Mouse (Mus musculus) thymus, postnatal 10 days (tissue): ENCODE measurements at regions not wholly inside any gene's neighbourhood (a gene's known extent, or its start where the extent isn't known, plus 50 kb on each side); places are given as distances from the start of the nearest gene placed in this dataset.

Experiments used
- DNase-seq, 2 experiments: peaks; one replicate each; pipeline ENCODE4 v3.0.0; 2021; ENCODE audit warnings: low spot score in 2 of 2

DNA sequence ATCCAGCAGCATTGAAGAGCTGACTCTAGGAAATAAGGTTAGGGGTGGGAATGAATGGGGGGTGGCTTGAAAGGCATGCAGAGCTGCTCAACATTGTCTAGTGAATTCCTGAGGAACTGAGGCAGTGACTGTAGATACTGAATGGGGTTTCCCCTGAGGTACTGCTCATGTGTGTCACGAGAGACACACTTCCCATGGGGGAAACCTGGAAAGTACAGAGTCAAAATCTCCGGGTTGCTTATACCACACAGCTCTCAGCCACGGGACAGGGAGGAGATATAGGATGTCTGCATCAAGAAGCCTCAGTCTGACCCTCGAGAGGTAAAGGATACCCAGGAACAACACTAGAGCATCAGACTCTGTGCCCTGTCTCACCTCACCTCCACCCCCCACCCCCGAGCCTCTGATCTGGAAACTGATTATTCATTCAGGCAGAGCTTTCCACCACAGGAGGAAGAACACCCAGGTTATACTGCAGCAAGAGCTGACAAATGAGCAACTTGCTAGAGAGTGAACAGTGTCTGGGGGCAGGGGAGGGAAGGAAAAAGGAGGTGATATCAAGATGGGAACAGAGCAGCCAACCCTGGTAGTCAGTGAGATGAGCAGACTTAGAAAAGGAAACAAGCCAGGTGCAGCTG lies 102.3 kb upstream of the Nfe2l3 start:
- DNase-seq = no peak

DNA sequence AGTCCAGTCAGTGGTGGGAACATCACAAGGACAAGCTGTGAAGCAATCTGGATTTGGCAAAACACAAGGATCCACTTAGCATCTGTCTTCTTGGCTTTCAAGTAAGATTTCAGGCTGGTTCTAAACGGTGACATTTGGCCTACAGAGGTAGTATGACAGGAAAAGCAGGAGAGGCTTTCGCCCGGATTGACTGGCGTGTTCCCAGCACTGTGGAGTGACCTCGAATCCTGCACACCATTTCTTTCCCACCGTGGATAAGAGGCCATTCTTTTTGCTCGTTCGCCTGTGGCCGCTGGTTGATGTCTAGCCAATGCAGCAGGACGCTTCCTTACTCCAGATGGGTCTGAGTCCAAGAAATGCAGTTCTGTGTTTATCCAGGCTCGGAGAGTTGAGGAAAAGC lies 99.6 kb upstream of the Nfe2l3 start:
- no peak for DNase-seq

GRCm38 (mm10) chr6:51333722-51334360 lies 98.6 kb upstream of the Nfe2l3 start:
- DNase-seq = no peak

- DNase-seq = no peak
Observed at GRCm38 (mm10) chr6:51335314-51335713, 97.2 kb upstream of the Nfe2l3 start.

DNA sequence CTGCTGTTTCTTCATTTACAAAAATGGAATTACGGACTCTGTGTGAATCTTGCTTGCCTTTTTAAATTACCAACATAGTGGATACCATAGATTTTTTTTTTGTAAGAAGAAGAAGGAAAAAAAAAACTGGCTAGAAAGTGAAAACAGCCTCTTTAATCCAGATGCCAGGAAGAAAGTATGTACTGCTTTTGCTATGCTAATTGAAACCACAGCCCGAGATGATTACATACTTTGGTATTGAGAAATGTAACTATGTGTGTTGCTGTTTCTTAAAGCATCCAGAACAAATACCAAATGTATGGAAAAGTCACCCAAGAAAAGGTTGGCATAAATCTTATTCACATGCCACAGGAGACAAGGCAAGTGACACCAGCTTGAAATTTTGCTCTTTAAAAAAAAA lies 93.2 kb upstream of the Nfe2l3 start:
- DNase-seq = no peak

DNA sequence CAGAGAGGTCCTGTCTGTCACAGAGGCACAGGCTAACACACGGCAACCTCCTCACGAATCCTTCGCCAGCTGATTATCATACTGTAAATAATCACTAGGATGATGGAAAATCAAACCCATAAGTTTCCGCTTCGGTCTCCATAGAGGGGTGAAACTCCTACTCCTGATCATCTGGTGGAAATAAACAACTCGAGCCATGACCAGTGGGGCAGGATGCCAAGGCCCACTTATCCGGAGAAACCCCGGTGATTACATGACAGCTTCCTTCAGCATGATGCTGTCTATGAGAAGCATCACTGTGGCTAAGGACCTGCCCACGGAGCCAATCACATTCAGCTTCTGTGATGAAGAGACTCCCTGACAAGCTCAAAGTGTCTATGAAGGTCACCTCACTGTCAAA lies 84.7 kb upstream of the Nfe2l3 start:
- no peak for DNase-seq

- DNase-seq = no peak
Observed at GRCm38 (mm10) chr6:51349771-51350170, 82.7 kb upstream of the Nfe2l3 start.

DNA sequence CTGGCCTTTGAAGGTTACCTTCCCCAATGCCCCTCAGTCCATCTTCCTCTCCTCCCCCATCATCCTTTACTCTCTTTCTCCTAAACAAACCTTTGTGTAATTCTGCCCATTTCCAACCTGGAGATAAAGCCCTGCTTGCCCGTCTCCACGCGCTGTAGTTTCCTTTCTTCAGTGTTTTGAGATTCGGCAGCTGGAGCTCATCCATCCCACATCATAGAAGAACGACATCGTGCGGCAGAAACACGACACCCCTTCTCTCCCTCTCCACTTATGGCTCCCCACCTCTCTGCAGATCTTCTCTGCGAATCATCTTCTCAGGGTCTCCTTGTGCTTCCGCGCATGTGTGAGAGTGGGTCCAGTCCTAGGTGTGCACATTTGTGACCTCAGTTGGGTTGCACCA lies 77.4 kb upstream of the Nfe2l3 start:
- DNase-seq = no peak

DNA sequence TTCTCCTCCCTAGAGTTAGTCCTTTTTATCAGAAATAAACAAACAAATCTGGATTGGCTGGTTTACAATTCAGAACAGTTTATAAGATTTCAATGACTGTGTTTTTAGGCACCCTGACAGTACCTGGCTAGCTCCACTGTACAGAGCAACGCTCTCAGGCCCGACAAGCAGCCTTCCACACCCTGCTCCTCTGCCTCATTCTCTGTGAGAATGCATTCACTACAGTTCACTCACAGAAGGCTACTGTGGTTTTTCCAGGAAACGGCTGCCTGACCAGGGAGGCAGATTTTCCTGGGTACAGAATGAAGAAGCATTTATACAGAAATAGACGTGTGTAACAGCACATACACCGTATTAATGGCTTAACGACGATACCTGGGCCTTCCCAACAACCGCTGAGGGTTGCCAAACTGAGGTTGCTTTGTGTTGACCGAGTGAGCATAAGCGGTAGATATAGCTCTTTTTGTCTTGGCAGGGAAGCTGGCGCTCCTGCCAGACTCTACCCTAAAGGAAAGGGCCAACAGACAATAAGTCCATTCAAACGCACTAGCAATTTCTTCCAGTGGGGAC lies 70.8 kb upstream of the Nfe2l3 start:
- no peak for DNase-seq

- peak; percentile 84 to 89 for DNase-seq
Observed at GRCm38 (mm10) chr6:51362475-51363226, 69.8 kb upstream of the Nfe2l3 start.

DNA sequence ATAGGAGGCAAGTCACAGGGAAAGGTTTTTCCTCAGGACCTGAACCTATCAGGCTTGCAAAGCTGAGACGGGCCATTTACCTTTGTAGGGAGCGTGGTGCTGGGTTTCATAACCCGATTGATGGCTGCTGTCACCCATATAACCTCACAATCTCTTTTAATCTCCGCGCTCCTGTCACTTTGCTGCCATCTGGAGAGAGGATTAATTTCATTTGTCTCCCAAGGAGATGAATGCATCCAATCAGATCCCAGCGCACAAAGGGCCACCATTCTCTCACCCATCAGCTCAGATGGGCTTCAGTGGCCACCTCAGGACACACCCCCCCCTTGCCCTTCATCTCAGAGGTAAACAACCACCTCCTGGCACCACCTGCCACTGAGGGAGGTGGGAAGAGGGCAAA lies 67.7 kb upstream of the Nfe2l3 start:
- DNase-seq = no peak

DNA sequence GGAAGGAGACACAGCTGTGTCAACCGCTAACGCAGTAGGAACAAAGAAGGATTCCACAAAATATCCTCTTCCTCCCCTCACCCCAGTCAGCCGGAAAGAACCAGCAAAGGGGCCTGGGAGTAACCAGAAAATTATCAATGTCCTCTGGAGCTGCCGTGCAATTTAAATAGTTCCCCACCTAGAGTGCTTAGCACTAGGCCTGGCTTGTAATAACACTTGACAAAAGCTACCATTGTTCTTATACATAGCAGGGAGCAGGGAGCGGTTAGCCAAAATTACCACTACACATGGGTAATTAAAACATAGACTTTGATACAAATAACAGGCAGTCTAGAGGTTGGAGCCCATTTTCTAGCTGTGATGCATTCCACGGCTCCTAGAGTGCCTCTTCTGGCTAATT lies 62.7 kb upstream of the Nfe2l3 start:
- no peak for DNase-seq

DNA sequence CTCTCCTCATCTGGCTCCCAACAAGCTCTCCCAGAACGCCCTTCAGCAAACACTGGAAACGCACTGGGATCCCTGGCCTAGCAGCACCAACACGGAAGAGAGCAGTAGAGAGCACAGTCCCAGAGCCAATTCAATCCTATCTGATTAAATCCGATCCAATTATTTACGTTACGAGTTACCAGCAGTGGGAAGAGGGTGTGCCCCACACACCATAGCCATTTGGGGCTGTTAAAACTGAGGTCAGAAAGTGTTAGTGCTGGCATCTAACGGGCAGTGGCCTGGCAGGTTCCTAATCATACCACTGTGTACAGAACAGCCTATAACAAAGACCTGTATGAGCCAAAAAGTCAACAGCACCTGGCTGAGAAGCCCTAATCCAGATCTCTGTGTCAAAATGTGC lies 60.1 kb upstream of the Nfe2l3 start:
- DNase-seq = no peak

DNA sequence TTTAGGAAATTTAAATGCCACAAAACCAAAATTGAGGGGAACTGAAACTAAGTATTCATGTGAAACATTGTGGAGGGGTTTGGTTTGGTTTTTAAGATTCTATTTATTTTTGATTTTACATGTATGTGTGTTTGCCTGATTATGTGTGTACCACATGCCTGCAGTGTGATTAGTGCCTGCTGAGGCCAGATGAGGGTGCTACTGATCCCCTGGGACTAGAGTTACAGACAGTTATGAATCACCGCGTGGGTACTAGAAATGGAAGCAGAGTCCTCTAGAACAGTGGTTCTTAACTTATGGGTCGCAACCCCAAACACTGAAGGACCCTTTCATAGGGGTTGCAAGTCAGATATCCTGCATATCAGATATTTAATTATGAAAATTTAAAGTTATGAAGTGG lies 54.0 kb upstream of the Nfe2l3 start:
- peak in 1 of 2 experiments; percentile 16 for DNase-seq

DNA sequence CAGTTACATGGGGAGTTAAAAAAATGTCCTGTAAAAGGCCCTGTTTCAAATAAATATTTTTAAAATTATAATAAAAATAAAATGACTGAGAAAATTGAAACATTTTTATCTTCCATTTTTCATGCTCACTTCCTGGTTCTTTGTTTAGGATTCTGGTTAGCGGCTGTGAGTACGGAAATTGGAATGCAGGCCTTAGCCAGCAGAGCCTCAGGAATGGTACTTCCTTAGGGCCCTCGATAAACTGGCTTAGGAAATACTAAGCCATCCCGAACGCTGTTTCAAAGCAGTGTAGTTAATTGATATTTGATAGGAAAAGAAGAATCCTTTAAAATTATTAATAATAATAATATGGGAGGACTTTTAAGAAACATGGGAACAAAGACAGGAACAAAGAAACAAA lies 53.4 kb upstream of the Nfe2l3 start:
- DNase-seq = no peak

GRCm38 (mm10) chr6:51379560-51380274 lies 52.8 kb upstream of the Nfe2l3 start:
- DNase-seq = peak; percentile 69 to 78

DNA sequence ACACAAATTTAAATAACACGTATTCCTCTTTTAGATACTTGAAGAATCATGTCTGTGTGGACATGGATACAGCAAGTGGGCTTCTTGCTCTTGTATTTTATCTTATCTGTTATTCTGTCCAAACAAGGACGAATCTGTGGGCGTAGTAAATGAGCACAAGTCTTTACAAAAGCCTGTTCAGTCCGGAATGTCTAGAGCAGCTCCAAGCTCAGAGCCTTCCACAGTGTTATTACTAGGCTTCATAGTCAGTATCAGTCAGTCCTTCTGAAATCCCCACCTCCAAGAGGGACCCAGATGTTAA lies 52.2 kb upstream of the Nfe2l3 start:
- no peak for DNase-seq

DNA sequence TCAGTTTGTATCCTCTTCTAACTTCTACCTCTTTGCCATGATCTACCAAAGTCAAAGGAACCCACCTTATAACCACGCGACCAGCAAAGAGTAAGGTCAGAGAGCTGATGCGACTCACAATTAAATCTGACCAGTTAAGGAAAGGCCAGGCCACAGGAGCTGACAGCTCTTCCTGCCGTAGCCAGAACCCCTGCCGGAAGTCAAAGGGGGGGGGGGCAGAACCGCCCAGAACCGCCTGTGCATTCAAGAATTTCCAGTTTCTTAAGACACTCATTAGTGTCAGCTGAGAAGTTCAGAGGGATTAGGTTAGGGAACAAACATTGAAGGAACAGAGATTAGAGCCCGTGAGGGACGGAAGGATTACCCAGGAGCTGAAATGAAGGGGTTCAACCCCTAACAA lies 51.0 kb upstream of the Nfe2l3 start:
- no peak for DNase-seq
